Mouse (Mus musculus): ENCODE measurements at regions not wholly inside any gene's neighbourhood (a gene's known extent, or its start where the extent isn't known, plus 50 kb on each side); places are given as distances from the start of the nearest gene placed in this dataset.

DNA sequence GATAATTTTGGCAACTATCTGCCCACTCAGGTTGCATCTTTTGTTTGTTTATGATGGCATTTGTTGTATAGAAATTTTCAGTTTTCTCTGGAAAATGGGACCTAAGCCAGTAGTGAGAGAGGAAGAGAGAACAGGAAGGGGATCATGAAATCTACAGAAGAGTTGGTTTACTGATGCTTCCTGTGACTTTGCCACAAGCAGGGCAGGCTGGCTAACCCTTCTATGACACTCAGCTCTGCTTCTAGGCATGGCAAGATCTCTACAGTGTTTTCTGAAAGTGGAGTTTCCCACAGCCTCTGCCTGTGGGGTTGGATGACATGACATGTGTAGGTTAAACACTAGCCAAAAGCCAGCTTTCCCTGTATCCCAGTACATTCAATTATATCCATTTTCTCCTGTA, 217.7 kb upstream of the Jun start:
- TF ChIP-seq CTCF (conservative IDR thresholded peaks at IDR 0.05 in 1 of 2, IDR thresholded peaks at IDR 0.05 in 1 of 2; ENCODE audit: low read depth in 2 of 2, low read length in 2 of 2) (no peak), ZKSCAN1 (IDR thresholded peaks at IDR 0.05; ENCODE audit: borderline replicate concordance, low read depth, low read length) (no peak)
